In the genomic region with DNA sequence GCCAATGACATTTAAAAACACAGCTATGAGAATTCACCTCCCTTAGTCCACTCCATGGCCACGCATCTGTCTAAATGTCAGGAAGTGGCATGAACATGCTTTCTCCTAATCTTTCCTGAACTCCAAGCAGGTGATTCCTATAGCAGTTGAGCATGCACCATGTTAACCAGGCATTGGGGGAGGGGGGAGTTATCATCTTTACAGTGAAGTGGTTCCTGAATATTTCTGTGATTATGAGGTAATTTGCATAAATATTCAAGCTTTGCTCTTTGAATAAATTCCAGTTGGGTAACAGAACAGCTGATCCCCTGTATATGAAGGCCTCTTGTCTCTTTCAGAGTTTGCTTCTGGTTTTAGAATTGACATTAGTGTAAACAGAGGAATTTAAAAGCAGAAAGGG, we compare ENCODE assay signal across 19 mouse cellular contexts.
A peak's percentile ranks its signal among the peaks of the same experiment; 100 is the strongest.
DNase-seq lines count a peak whose midpoint lies in the region; ATAC-seq and TF ChIP-seq lines count a peak whose summit lies in the region.
"Had no signal": no experiment of that assay in that cellular context is flagged by ENCODE, and none has a peak within 500 bp of the region (broad histone marks: within the 10 kb centered on the region; RNA-seq: fewer than 3 reads in every experiment).

No protein-coding gene starts in this region.

- peak; percentile 0 for DNase-seq in Muller cell, postnatal 12 days (ENCODE audit: inconsistent ontology term)
- peak; percentile 66 for DNase-seq in brain, embryonic 14.5 days (ENCODE audit: low read depth)
- no peak for DNase-seq in thymus, postnatal 36 days
- no peak for DNase-seq in lung, postnatal 10 days
- DNase-seq: adrenal gland, adult 8-10 months; adrenal gland, postnatal 25 days; cerebellum, adult 2 months; cerebellum, adult 9-11 months; cerebellum, postnatal 25 days; gastrocnemius, postnatal 10 days had no signal

- 0 out of 2 replicates have a peak, but pooled peaks cover 6% of the 10 kb centered on the region for H3K4me1 ChIP-seq in forebrain, embryonic 15.5 days
- no peaks in the 10 kb centered on the region for H3K4me1 ChIP-seq in forebrain, embryonic 12.5 days
- H3K4me1 ChIP-seq: embryonic facial prominence, embryonic 12.5 days; embryonic facial prominence, embryonic 15.5 days; hindbrain, embryonic 12.5 days; hindbrain, embryonic 15.5 days had no signal

- no peak for TF ChIP-seq POLR2A in brain, embryonic 14.5 days (IDR thresholded peaks at IDR 0.05; ENCODE audit: borderline replicate concordance, extremely low read depth, insufficient read depth, insufficient read length, poor library complexity, severe bottlenecking)

- H3K9me3 ChIP-seq in forebrain, embryonic 15.5 days, result no peaks in the 10 kb centered on the region
- no peaks in the 10 kb centered on the region for H3K9me3 ChIP-seq in forebrain, embryonic 12.5 days
- H3K9me3 ChIP-seq: embryonic facial prominence, embryonic 12.5 days; embryonic facial prominence, embryonic 15.5 days; hindbrain, embryonic 12.5 days; hindbrain, embryonic 15.5 days had no signal

- H3K27me3 ChIP-seq in forebrain, embryonic 15.5 days, result no peaks in the 10 kb centered on the region
- no peaks in the 10 kb centered on the region for H3K27me3 ChIP-seq in forebrain, embryonic 12.5 days
- H3K27me3 ChIP-seq: embryonic facial prominence, embryonic 12.5 days; embryonic facial prominence, embryonic 15.5 days; hindbrain, embryonic 12.5 days; hindbrain, embryonic 15.5 days had no signal

- no peaks in the 10 kb centered on the region for H3K36me3 ChIP-seq in forebrain, embryonic 15.5 days
- H3K36me3 ChIP-seq in forebrain, embryonic 12.5 days (replicated peaks), result no peaks in the 10 kb centered on the region
- H3K36me3 ChIP-seq: embryonic facial prominence, embryonic 12.5 days; embryonic facial prominence, embryonic 15.5 days; hindbrain, embryonic 12.5 days; hindbrain, embryonic 15.5 days had no signal

- no peak overlapping the region for H3K4me3 ChIP-seq in forebrain, embryonic 15.5 days
- no peak overlapping the region for H3K4me3 ChIP-seq in forebrain, embryonic 12.5 days (replicated peaks)
- H3K4me3 ChIP-seq: embryonic facial prominence, embryonic 12.5 days; embryonic facial prominence, embryonic 15.5 days; hindbrain, embryonic 12.5 days; hindbrain, embryonic 15.5 days had no signal

- peak; percentile 38; the same call in 1 of the 2 replicates for ATAC-seq in forebrain, embryonic 15.5 days (replicated peaks)
- no peak for ATAC-seq in forebrain, embryonic 12.5 days (ENCODE audit: low FRiP score)
- ATAC-seq: CD4-positive, CD25-positive, alpha-beta regulatory T cell, adult 4 months; intestine, postnatal 0 days had no signal

- 83% methylated on average over 1 of the region's 1 CpGs for WGBS in forebrain, embryonic 15.5 days
- 95% methylated on average over 1 of the region's 1 CpGs for WGBS in forebrain, embryonic 12.5 days

- H3K9ac ChIP-seq in forebrain, embryonic 15.5 days (replicated peaks), result no peak overlapping the region
- no peak overlapping the region for H3K9ac ChIP-seq in forebrain, embryonic 12.5 days
- H3K9ac ChIP-seq: embryonic facial prominence, embryonic 12.5 days; embryonic facial prominence, embryonic 15.5 days; hindbrain, embryonic 12.5 days; hindbrain, embryonic 15.5 days had no signal

- TF ChIP-seq CTCF in brain, embryonic 14.5 days (IDR thresholded peaks at IDR 0.05; ENCODE audit: borderline replicate concordance, extremely low read depth, insufficient read depth, insufficient read length), result no peak

- peak overlapping the region; percentile 40; the same call in 1 of the 2 replicates for H3K27ac ChIP-seq in forebrain, embryonic 15.5 days (replicated peaks)
- no peak overlapping the region for H3K27ac ChIP-seq in forebrain, embryonic 12.5 days
- H3K27ac ChIP-seq: embryonic facial prominence, embryonic 12.5 days; embryonic facial prominence, embryonic 15.5 days; hindbrain, embryonic 12.5 days; hindbrain, embryonic 15.5 days had no signal

- H3K4me2 ChIP-seq in forebrain, embryonic 15.5 days (replicated peaks), result no peak overlapping the region
- H3K4me2 ChIP-seq in forebrain, embryonic 12.5 days, result no peak overlapping the region
- H3K4me2 ChIP-seq: embryonic facial prominence, embryonic 12.5 days; embryonic facial prominence, embryonic 15.5 days; heart, embryonic 11.5 days; hindbrain, embryonic 12.5 days; hindbrain, embryonic 15.5 days had no signal

Comparison
In these comparisons a context has a peak if more than half of its experiments do, and no peak if none do; other contexts are left out.
1. DNase-seq: peak in Muller cell, postnatal 12 days (single experiment) and brain, embryonic 14.5 days (single experiment); none in thymus, postnatal 36 days (0 of 2) and lung, postnatal 10 days (single experiment).